Comparison of ENCODE assay signal across 12 mouse cellular contexts in genomic region chr10:40442076-40442475, GRCm38 (mm10).
"Had no signal": no experiment of that assay in that cellular context is flagged by ENCODE, and none has a peak within 500 bp of the region (broad histone marks: within the 10 kb centered on the region; RNA-seq: fewer than 3 reads in every experiment).

No protein-coding gene starts in this region.

- H3K27me3 ChIP-seq: kidney, embryonic 15.5 days; limb, embryonic 13.5 days; neural tube, embryonic 13.5 days had no signal

- DNase-seq: kidney, adult 2 months; kidney, postnatal 14 days; left cerebral cortex, postnatal 4 days; lung, adult 18-20 months; midbrain, embryonic 14.5 days; right cerebral cortex, postnatal 14 days; thymus, adult 18-20 months; thymus, postnatal 25 days had no signal

- H3K9me3 ChIP-seq: kidney, embryonic 15.5 days; neural tube, embryonic 13.5 days had no signal

- H3K4me3 ChIP-seq: kidney, embryonic 15.5 days; limb, embryonic 13.5 days; neural tube, embryonic 13.5 days had no signal

- H3K9ac ChIP-seq: kidney, embryonic 15.5 days; limb, embryonic 13.5 days; liver, embryonic 14.5 days; neural tube, embryonic 13.5 days had no signal

- H3K4me2 ChIP-seq: kidney, embryonic 15.5 days; limb, embryonic 13.5 days; neural tube, embryonic 13.5 days had no signal

- H3K27ac ChIP-seq: kidney, embryonic 15.5 days; limb, embryonic 13.5 days; liver, embryonic 14.5 days; neural tube, embryonic 13.5 days had no signal

- H3K36me3 ChIP-seq: kidney, embryonic 15.5 days had no signal
